Mouse (Mus musculus) heart, embryonic 15.5 days (tissue): ENCODE measurements at regions not wholly inside any gene's neighbourhood (a gene's known extent, or its start where the extent isn't known, plus 50 kb on each side); places are given as distances from the start of the nearest gene placed in this dataset.

ENCODE experiments used
- ATAC-seq: fragments of 200-750 bp; cut with Nextera tagmentation; replicated peaks from 2 replicates; pipeline ENCODE4 v1.8.0; 2017; ENCODE audit warnings: low read depth, moderate TSS enrichment; ENCODE audit not compliant: insufficient number of reproducible peaks, insufficient read depth, low FRiP score
- H3K27ac ChIP-seq: fragments of 300-500 bp; sonication (generic); 2 replicates; pipeline ENCODE4 v1.5.1; 2015; ENCODE audit warnings: mild to moderate bottlenecking, inconsistent platforms
- H3K27me3 ChIP-seq: fragments of 300-500 bp; sonication (generic); 2 replicates; pipeline ENCODE4 v1.6.1; 2015; ENCODE audit warnings: inconsistent platforms
- H3K36me3 ChIP-seq: fragments of 300-500 bp; sonication (generic); 2 replicates; pipeline ENCODE4 v1.6.1; 2015; ENCODE audit warnings: mild to moderate bottlenecking, inconsistent platforms
- H3K4me1 ChIP-seq: fragments of 300-500 bp; sonication (generic); replicated peaks from 2 replicates; pipeline ENCODE4 v1.6.1; 2015; ENCODE audit warnings: inconsistent platforms
- H3K4me2 ChIP-seq: fragments of 300-500 bp; sonication (generic); 2 replicates; pipeline ENCODE4 v1.6.1; 2015; ENCODE audit warnings: inconsistent platforms, mild to moderate bottlenecking, moderate library complexity
- H3K4me3 ChIP-seq: fragments of 300-500 bp; sonication (generic); 2 replicates; pipeline ENCODE4 v1.5.1; 2015; ENCODE audit warnings: mild to moderate bottlenecking, inconsistent platforms
- H3K9ac ChIP-seq: fragments of 300-500 bp; sonication (generic); 2 replicates; pipeline ENCODE4 v1.6.1; 2015; ENCODE audit warnings: mild to moderate bottlenecking, inconsistent platforms
- H3K9me3 ChIP-seq: fragments of 300-500 bp; sonication (generic); replicated peaks from 2 replicates; pipeline ENCODE4 v1.6.1; 2016; ENCODE audit warnings: inconsistent platforms
- WGBS: fragments of 180-500 bp; shearing (Covaris S2); methylation state at CpG from one replicate; pipeline ENCODE4 v1.1.7; 2015; ENCODE audit warnings: mixed read lengths; 5-methylcytosine and 5-hydroxymethylcytosine counted together

DNA sequence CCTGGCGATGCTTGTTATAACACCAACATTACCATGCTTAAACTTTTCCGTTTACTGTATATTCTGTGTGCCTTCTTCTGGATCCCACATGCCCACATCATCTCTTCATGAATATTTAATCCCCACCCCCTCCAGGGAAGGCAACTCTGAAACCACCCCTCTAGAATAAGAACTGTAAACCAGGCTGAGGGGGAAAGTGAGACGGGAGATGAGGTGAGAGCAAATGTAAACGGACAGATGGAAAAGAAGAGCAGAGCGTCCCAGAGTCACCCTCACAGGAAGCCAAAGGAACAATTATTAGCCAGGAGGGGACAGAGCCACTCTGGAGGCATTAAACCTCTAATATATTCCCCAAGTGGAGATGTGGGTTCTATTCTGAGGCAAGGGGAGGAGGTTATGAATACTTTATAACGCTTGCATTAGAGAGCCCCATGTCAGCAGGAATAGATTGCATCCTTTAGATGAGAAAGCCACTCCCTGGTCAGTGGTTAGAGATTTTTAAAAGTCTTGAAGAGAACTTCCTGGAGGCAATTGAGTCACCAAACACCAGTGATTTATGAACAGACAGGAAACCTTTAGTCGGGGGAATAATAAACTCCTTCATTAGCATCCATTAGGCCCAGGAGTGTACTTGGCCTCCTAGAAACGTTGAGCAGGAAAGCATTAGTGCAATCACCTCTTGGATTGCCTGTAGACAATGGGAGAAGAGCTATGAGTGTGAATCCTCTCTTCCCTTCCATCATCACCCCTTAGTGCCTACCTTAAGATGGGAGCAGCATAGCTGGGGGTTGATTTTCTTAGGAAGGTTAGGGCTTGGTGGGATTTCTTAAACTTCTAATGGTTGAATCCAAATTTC, 220.1 kb downstream of the Elavl2 start:
- no peak overlapping the region for H3K9ac ChIP-seq
- H3K36me3 ChIP-seq: no peaks in the 10 kb centered on the region
- no peak overlapping the region for H3K4me2 ChIP-seq
- H3K4me1 ChIP-seq: no peaks in the 10 kb centered on the region
- H3K4me3 ChIP-seq: no peak overlapping the region
- no peak for ATAC-seq
- H3K27me3 ChIP-seq: no peaks in the 10 kb centered on the region
- WGBS: 60% methylated on average over 8 of the region's 8 CpGs
- H3K9me3 ChIP-seq: no peaks in the 10 kb centered on the region
- no peak overlapping the region for H3K27ac ChIP-seq

GRCm38 (mm10) chr4:91164280-91165121, 236.1 kb downstream of the Elavl2 start:
- H3K4me2 ChIP-seq: no peak overlapping the region
- H3K27me3 ChIP-seq: no peaks in the 10 kb centered on the region
- no peak overlapping the region for H3K9ac ChIP-seq
- no peak overlapping the region for H3K27ac ChIP-seq
- H3K4me1 ChIP-seq: no peaks in the 10 kb centered on the region
- H3K36me3 ChIP-seq: no peaks in the 10 kb centered on the region
- no peak for ATAC-seq
- no peaks in the 10 kb centered on the region for H3K9me3 ChIP-seq
- 70% methylated on average over 11 of the region's 11 CpGs for WGBS
- no peak overlapping the region for H3K4me3 ChIP-seq

GRCm38 (mm10) chr4:91157047-91157446, 243.5 kb downstream of the Elavl2 start:
- Histone ChIP-seq H3K4me3 (no peak overlapping the region), H3K27me3 (no peaks in the 10 kb centered on the region), H3K9ac (no peak overlapping the region), H3K4me2 (no peak overlapping the region), H3K27ac (no peak overlapping the region), H3K36me3 (no peaks in the 10 kb centered on the region), H3K4me1 (no peaks in the 10 kb centered on the region), H3K9me3 (no peaks in the 10 kb centered on the region)
- no peak for ATAC-seq
- WGBS: 44% methylated on average over 7 of the region's 7 CpGs

DNA sequence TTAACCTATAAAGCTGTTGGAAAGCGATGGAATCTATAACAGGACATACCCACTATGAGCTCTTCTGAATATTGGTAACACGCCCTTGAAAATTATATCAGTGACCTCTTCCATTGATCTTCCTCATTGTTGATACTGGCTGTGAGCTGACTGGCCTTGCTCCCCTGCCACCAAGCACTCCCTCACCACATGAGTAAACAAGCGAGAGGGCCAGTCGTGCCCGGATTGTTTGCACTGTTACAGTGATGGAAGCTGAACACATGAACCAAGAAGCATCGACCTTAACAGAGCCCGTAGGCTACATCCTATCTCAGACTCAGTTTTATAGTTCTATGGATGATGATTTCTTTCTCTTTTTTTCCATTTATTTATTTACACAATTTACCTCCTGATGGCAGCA, 255.9 kb downstream of the Elavl2 start:
- H3K9ac ChIP-seq: no peak overlapping the region
- no peak overlapping the region for H3K4me2 ChIP-seq
- no peaks in the 10 kb centered on the region for H3K9me3 ChIP-seq
- H3K4me3 ChIP-seq: no peak overlapping the region
- 71% methylated on average over 7 of the region's 7 CpGs for WGBS
- no peaks in the 10 kb centered on the region for H3K27me3 ChIP-seq
- H3K4me1 ChIP-seq: no peaks in the 10 kb centered on the region
- H3K27ac ChIP-seq: no peak overlapping the region
- no peaks in the 10 kb centered on the region for H3K36me3 ChIP-seq
- no peak for ATAC-seq

GRCm38 (mm10) chr4:91143906-91144305, 256.7 kb downstream of the Elavl2 start:
- H3K27ac ChIP-seq: no peak overlapping the region
- H3K9me3 ChIP-seq: no peaks in the 10 kb centered on the region
- no peak for ATAC-seq
- no peak overlapping the region for H3K4me2 ChIP-seq
- no peaks in the 10 kb centered on the region for H3K4me1 ChIP-seq
- no peak overlapping the region for H3K9ac ChIP-seq
- no peak overlapping the region for H3K4me3 ChIP-seq
- no peaks in the 10 kb centered on the region for H3K27me3 ChIP-seq
- WGBS: 79% methylated on average over 5 of the region's 5 CpGs
- no peaks in the 10 kb centered on the region for H3K36me3 ChIP-seq

DNA sequence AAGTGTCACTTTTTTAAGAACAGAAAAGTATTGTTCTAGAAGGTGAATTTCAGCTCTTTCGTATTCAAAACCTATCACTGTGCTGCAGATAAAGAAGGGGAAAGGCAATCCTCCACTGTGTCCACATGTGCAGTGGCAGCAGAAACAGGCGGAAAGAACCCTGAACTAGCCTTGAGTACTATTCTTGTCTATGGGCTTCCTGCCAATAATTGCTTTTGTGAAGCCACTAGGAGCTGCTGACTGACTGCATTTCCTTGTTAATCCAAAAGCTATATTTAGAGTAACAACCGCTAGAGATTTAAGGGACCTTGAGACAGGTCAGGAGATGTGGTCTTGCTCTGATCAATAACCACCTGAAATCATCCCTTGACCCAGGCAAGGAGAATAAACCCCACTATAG, 265.3 kb downstream of the Elavl2 start:
- no peak overlapping the region for H3K4me2 ChIP-seq
- WGBS: 27% methylated on average over 3 of the region's 3 CpGs
- ATAC-seq: peak; percentile 67
- H3K27me3 ChIP-seq: no peaks in the 10 kb centered on the region
- no peaks in the 10 kb centered on the region for H3K9me3 ChIP-seq
- H3K36me3 ChIP-seq: no peaks in the 10 kb centered on the region
- peak overlapping the region; percentile 76 for H3K27ac ChIP-seq
- H3K9ac ChIP-seq: no peak overlapping the region
- H3K4me1 ChIP-seq: peaks cover 7% of the 10 kb centered on the region; the same call in 1 of the 2 replicates
- H3K4me3 ChIP-seq: no peak overlapping the region

GRCm38 (mm10) chr4:91132266-91132665, 268.3 kb downstream of the Elavl2 start:
- WGBS: 76% methylated on average over 7 of the region's 7 CpGs
- Histone ChIP-seq H3K4me2 (no peak overlapping the region), H3K9ac (no peak overlapping the region), H3K4me3 (no peak overlapping the region), H3K4me1 (peaks cover 7% of the 10 kb centered on the region; the same call in 1 of the 2 replicates), H3K27ac (no peak overlapping the region), H3K27me3 (no peaks in the 10 kb centered on the region), H3K9me3 (no peaks in the 10 kb centered on the region), H3K36me3 (no peaks in the 10 kb centered on the region)
- no peak for ATAC-seq

GRCm38 (mm10) chr4:91120277-91120676, 280.3 kb downstream of the Elavl2 start:
- 22% methylated on average over 4 of the region's 4 CpGs for WGBS
- Histone ChIP-seq H3K4me3 (no peak overlapping the region), H3K9ac (no peak overlapping the region), H3K4me1 (no peaks in the 10 kb centered on the region), H3K27ac (no peak overlapping the region), H3K27me3 (no peaks in the 10 kb centered on the region), H3K9me3 (no peaks in the 10 kb centered on the region), H3K4me2 (no peak overlapping the region), H3K36me3 (no peaks in the 10 kb centered on the region)
- ATAC-seq: no peak

DNA sequence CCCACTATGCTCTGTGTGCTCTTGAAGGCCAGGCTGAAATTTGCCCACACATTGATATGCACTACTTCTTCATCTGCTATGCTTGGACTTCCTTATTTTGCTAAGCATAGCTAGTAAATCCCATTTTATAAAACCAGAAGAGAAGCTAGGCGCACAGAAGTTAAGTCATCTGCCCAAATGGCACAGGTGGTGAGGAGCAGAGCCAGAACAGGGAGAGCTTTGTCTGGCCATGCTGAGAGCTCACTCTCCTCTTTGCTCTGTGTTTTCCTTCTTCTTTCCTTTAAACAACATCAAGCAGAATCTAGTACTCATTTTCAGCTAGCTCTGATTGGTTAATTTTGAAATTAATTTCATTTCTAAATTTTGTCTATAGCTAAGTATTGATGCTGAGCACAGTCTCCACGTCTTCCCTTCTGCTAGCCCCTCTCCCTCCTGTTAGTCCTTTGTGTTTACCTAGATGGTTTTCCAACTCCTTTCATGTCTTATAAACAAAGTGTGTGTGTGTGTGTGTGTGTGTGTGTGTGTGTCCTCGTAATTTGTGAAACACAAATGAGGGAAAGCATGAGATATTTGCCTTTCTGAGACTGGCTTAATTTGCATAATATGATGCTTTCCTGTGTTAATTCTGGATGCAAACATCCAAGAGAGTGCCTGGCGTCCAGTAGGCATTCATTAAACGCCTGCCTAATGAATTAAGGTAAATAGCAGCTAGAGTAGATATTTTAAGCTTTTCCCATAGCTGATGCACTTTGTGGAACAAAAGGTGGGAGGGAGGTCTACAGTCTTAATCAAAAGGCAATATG, 283.6 kb downstream of the Elavl2 start:
- no peaks in the 10 kb centered on the region for H3K27me3 ChIP-seq
- H3K4me3 ChIP-seq: no peak overlapping the region
- no peak for ATAC-seq
- H3K9me3 ChIP-seq: no peaks in the 10 kb centered on the region
- no peak overlapping the region for H3K9ac ChIP-seq
- H3K27ac ChIP-seq: no peak overlapping the region
- 71% methylated on average over 5 of the region's 5 CpGs for WGBS
- H3K36me3 ChIP-seq: no peaks in the 10 kb centered on the region
- no peak overlapping the region for H3K4me2 ChIP-seq
- H3K4me1 ChIP-seq: no peaks in the 10 kb centered on the region

GRCm38 (mm10) chr4:91111684-91112681, 288.6 kb downstream of the Elavl2 start:
- H3K4me3 ChIP-seq: no peak overlapping the region
- H3K9ac ChIP-seq: no peak overlapping the region
- ATAC-seq: no peak
- H3K4me1 ChIP-seq: no peaks in the 10 kb centered on the region
- H3K27me3 ChIP-seq: no peaks in the 10 kb centered on the region
- no peak overlapping the region for H3K27ac ChIP-seq
- H3K9me3 ChIP-seq: no peaks in the 10 kb centered on the region
- H3K36me3 ChIP-seq: no peaks in the 10 kb centered on the region
- 81% methylated on average over 11 of the region's 11 CpGs for WGBS
- no peak overlapping the region for H3K4me2 ChIP-seq
